Mouse (Mus musculus) brown adipose tissue, adult 24 weeks (tissue): ENCODE results near the gene Stat6. TPM values are rescaled to one million over a fixed set of nuclear protein-coding genes. Genes with fewer than 3 reads are reported as not detected.

Source experiments
- H3K27ac ChIP-seq: fragments of 200-500 bp; replicated peaks from 2 replicates; pipeline ENCODE4 v1.5.1; 2012; ENCODE audit warnings: low read depth, mild to moderate bottlenecking, low read length
- H3K4me1 ChIP-seq: fragments of 200-500 bp; 2 replicates; pipeline ENCODE4 v1.6.1; 2012; ENCODE audit warnings: low read length, mixed read lengths; ENCODE audit not compliant: control insufficient read depth, insufficient read depth, insufficient read length
- H3K4me3 ChIP-seq: fragments of 200-500 bp; 2 replicates; pipeline ENCODE4 v1.5.1; 2012; ENCODE audit warnings: low read depth, mild to moderate bottlenecking, low read length, moderate library complexity; ENCODE audit not compliant: insufficient read depth
- polyA plus RNA-seq: library from polyadenylated mRNA; stranded (reverse); fragments of >200 nt; gene quantifications from 2 replicates; pipeline ENCODE4 v1.2.4, GENCODE M21; 2012; ENCODE audit not compliant: missing spikeins, insufficient read depth, insufficient read length

Stat6 gene
- polyA plus RNA-seq, 1 experiment, result 24.7 TPM

DNA sequence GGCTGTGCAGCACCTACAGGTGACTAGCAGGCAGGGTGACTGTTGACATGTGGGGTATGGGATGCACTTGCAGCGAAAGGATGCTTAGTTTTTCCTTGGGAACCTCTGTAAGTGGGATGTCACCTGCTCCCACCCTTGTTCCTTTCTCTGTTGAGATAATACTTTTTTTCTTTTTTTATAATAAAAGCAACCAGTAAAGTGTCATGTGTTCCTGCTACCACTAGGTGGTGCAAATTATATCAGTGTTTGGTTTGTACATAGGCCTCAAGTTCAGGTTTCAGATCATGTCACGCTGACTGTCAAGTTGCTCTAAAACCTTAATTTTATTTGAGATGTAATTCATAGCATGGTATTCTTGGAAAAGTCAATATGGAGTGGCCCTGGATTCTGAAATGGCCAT is 51.9 kb downstream of the Stat6 start:
- H3K4me3 ChIP-seq, result no peak overlapping the region
- H3K4me1 ChIP-seq, result no peaks in the 10 kb centered on the region
- H3K27ac ChIP-seq, result no peak overlapping the region

DNA sequence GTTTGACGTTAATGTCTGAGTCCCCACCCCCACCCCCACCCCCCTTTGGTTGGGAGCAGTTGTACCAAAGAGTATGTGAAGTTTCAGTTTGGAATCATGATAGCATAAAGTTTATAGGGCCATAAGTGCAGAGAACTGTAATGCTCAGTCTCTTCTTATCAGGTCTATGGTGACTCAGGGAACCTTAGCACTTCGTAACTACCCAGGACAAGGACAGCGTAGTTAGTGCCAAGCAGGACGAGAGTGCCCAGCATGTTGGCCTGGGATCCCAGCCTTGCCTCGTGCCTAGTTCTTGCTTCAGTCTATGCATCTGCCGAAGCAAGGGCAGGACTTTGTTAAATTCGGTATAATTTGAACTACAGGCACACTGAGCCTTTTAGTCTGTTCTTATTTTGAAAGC is 53.0 kb downstream of the Stat6 start:
- no peak overlapping the region for H3K27ac ChIP-seq
- H3K4me3 ChIP-seq, result no peak overlapping the region
- H3K4me1 ChIP-seq, result no peaks in the 10 kb centered on the region

DNA sequence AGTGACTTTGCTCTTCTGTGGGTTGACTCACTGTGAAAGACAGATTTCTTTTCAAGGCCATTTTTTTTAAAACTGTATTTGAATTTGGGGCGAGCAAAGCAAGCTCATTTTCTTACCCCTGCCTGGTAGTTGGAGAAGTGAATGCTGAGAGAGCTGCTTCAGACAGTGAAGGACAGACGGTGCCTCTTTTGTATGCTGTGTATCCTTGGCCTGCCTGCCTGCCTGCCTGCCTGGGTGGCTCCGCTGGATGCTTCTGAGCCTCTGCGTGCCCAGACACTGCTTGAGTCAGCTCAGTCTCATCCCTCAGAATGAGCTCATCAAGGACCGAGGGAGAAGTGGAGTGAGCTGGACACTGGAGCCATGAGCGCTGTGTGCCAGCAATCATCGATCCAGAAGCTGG is 56.2 kb downstream of the Stat6 start:
- H3K27ac ChIP-seq, result no peak overlapping the region
- H3K4me3 ChIP-seq, result no peak overlapping the region
- no peaks in the 10 kb centered on the region for H3K4me1 ChIP-seq

DNA sequence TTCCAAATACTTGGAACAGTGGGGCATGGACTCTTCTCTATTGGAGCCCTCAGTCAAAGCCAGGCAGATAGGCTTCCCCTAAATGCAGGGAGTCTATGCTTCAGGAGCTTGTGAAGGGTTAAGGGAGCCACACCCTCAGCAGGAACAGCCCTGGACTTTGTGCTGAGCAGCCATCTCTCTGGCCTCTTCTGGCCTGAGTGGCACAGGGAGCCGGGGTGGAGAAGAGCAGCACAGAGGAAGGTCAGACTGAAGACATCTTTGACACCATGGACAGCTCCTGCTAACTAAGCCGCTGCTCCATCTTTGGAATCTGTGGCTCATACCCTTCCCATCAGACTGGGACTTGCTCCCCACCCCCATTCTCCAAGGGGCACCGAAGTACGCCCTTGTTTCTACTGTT is 60.5 kb downstream of the Stat6 start:
- no peak overlapping the region for H3K4me3 ChIP-seq
- peaks cover 5% of the 10 kb centered on the region; the same call in 1 of the 2 replicates for H3K4me1 ChIP-seq

DNA sequence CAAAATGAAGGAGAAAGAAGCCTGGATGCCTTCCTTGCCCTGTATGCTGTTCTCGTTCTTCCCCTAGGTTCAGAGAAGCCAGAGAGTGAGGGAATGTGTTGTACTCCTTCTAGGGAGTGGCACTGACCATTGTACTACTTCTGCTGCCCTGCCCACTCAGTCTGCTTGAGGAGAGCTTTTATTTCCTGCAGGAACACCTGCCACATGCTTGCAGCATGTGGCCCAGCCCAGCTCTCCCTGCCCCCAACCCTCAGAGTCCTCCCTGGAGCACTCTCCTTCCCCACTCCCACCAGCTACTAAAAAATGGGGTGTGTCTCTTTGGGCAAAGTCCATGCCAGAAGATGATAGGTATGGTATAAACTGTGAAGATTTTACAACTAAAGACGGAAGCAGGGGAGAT is 61.5 kb downstream of the Stat6 start:
- no peak overlapping the region for H3K4me3 ChIP-seq
- peaks cover 5% of the 10 kb centered on the region; the same call in 1 of the 2 replicates for H3K4me1 ChIP-seq
- no peak overlapping the region for H3K27ac ChIP-seq

More for the DNA sequence above, 60.5 kb downstream of the Stat6 start:
- H3K27ac ChIP-seq, result no peak overlapping the region

DNA sequence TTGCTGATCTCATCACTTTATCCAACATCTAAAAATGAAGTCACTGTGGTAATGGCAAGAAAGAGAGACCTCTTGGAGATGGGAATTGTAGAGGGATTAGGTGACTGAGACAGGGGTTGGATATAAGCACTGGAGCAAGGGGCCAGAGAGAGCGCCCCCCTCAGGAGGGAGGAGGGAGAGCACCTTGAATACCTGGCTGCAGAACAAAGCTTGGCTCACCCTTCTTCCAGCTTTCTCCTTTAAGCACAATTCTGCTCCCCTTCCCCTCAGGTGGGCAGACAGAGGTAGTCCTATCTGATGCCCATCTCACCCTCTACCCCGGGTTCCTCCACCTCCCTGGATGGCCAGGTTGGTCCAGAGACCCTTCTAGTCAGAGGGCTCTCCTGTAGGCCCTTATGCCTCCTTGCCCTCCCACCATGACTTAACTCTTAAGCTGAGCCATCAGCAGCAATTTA is 62.0 kb downstream of the Stat6 start, which contains the start of gene Myo1a:
Gene Myo1a (plus strand): TSS at position 405 of the 455 bp plus-strand sequence.
- Histone ChIP-seq H3K4me3 (no peak within 1 kb of the TSS), H3K4me1 (peaks cover 5% of the 10 kb centered on the region; the same call in 1 of the 2 replicates), H3K27ac (no peak within 1 kb of the TSS)

DNA sequence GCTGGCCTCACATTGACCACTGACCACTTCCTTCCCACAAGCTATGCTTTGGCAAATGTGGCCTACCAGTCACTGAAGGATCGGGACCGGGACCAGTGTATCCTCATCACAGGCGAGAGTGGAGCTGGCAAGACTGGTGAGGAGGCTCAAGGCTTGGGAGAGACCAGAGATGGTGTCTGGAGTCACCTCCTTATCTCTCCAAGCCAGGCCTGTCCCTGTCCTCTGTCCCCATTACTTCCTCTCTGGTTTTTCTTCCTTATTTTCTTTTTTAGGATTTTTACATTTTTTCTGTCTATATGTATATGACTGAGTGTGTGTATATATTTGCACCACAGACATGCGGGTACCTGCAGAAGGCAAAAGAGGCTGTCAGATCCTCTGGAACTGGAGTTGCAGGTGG is 63.0 kb downstream of the Stat6 start:
- no peak overlapping the region for H3K27ac ChIP-seq
- peaks cover 5% of the 10 kb centered on the region; the same call in 1 of the 2 replicates for H3K4me1 ChIP-seq
- H3K4me3 ChIP-seq, result no peak overlapping the region

DNA sequence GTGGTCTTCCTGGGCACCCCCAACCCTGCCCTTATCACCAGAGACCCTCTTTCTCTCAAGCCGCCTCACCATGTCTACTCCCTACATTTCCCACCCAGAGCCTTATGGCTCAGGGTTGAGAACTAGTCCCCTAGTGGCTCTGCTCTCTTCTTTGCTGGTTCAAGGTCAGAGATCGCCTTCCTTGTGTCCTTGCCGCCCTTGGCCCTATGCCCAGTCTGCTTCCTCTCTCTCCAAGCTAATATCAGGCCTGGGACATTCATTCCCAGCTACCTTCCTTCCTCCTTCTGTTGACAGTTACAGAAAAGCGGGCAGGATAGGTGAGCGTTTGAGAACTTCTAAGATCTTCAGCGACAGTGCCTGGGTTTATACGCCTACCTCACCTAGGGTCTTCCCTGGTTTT is 64.9 kb downstream of the Stat6 start:
- Histone ChIP-seq H3K4me3 (no peak overlapping the region), H3K27ac (no peak overlapping the region), H3K4me1 (peaks cover 5% of the 10 kb centered on the region; the same call in 1 of the 2 replicates)

DNA sequence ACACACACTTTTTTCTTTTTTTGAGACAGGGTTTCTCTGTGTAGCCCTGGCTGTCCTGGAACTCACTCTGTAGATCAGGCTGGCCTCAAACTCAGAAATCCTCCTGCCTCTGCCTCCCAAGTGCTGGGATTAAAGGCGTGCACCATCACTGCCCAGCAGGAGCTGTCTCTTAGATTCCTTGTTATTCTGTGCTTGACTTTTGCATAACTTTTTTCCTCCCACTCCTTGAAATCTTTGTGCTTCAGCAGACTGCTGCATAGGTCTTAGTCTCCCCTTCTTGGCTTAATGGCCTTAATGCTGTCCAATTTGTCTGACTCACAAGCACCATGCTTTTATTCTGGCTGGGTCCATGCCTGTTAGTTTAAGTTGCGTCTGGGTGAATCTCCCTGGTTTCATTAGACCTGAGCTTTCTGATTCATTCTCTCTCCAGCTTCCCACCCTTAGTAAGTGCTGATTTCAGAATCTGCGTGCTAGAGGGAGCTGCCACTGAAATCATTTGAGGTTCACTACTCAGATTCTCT is 66.1 kb downstream of the Stat6 start:
- H3K27ac ChIP-seq, result no peak overlapping the region
- H3K4me3 ChIP-seq, result no peak overlapping the region
- H3K4me1 ChIP-seq, result peaks cover 5% of the 10 kb centered on the region; the same call in 1 of the 2 replicates

DNA sequence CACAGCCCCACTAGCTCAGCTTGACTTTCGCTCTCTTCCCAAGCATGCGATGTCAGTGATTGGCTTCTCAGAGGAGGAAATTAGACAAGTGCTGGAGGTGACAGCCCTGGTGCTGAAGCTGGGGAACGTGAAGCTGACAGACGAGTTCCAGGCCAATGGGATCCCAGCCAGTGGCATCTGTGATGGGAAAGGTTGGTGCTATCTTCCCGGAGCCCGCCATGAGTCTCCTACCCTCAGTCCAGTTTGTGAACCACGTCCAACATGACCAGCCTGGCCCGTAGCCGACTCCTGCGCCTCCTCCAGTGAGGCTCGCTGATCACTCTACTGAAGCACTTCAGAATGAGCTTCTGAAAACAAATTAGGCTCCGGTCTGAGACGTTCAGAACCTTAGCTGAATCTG is 67.5 kb downstream of the Stat6 start:
- Histone ChIP-seq H3K4me3 (no peak overlapping the region), H3K27ac (no peak overlapping the region), H3K4me1 (peaks cover 5% of the 10 kb centered on the region; the same call in 1 of the 2 replicates)

Other genes starting within 250 kb of the Stat6 start
- gene Stac3, start 141.3 kb upstream of the Stat6 start, polyA plus RNA-seq, result 3.8 and 4.8 TPM in 2 replicates
- 13.0 and 14.5 TPM in 2 replicates for gene Ndufa4l2, start 128.0 kb upstream of the Stat6 start, polyA plus RNA-seq
- 15.5 and 16.7 TPM in 2 replicates for gene Shmt2, start 120.5 kb upstream of the Stat6 start, polyA plus RNA-seq
- not detected in 2 replicates for gene Nxph4, start 108.4 kb upstream of the Stat6 start, polyA plus RNA-seq
- gene Lrp1, start 21.8 kb upstream of the Stat6 start, polyA plus RNA-seq, result 43.8 and 47.2 TPM in 2 replicates
- 1.0 and 2.5 TPM in 2 replicates for gene Nemp1, start 23.9 kb downstream of the Stat6 start, polyA plus RNA-seq
- 4.2 and 6.3 TPM in 2 replicates for gene Nab2, start 25.6 kb downstream of the Stat6 start, polyA plus RNA-seq
- gene Myo1a, start 62.2 kb downstream of the Stat6 start, polyA plus RNA-seq, result not detected in 2 replicates
- not detected in 2 replicates for gene Tac2, start 81.5 kb downstream of the Stat6 start, polyA plus RNA-seq
- 2.7 and 3.3 TPM in 2 replicates for gene Zbtb39, start 96.6 kb downstream of the Stat6 start, polyA plus RNA-seq
- gene Gpr182, start 108.7 kb downstream of the Stat6 start, polyA plus RNA-seq, result 1.5 TPM in 2 replicates
- not detected in 2 replicates for gene Rdh1, start 116.7 kb downstream of the Stat6 start, polyA plus RNA-seq
- not detected in 2 replicates for gene Rdh16f1, start 116.8 kb downstream of the Stat6 start, polyA plus RNA-seq
- not detected in 2 replicates for gene Rdh9, start 133.4 kb downstream of the Stat6 start, polyA plus RNA-seq
- gene Rdh16, start 158.2 kb downstream of the Stat6 start, polyA plus RNA-seq, result 0.52 TPM in 1 of 2 replicates, not detected in the other
- not detected in 2 replicates for gene Rdh19, start 206.9 kb downstream of the Stat6 start, polyA plus RNA-seq
- gene Rdh16f2, start 223.5 kb downstream of the Stat6 start, polyA plus RNA-seq, result not detected in 2 replicates
- 3.7 TPM in 1 of 2 replicates, not detected in the other for gene Rdh7, start 245.8 kb downstream of the Stat6 start, polyA plus RNA-seq